Mouse (Mus musculus) T-helper 2 cell (primary cell): ENCODE measurements around the gene Sema6b.

Experiments used
- in situ Hi-C: fragments of 300-600 bp; cut with MboI, MseI; formaldehyde crosslinking; loops from one replicate; pipeline ENCODE4 v1.15.1; 2025; ENCODE audit warnings: high pct_unique_total_duplicates

Sema6b gene

GRCm38 (mm10) chr17:56146131-56146530 lies 6.0 kb upstream of the Sema6b start:
- in situ Hi-C loops = no loop called here

- in situ Hi-C loops = no loop called here
These were observed 4.4 kb upstream of the Sema6b start for GRCm38 (mm10) chr17:56144546-56144945.

GRCm38 (mm10) chr17:56141702-56142605 lies 1.8 kb upstream of the Sema6b start:
- in situ Hi-C loops = no loop called here

- in situ Hi-C loops = no loop called here
These were observed 788 bp downstream of the Sema6b start for GRCm38 (mm10) chr17:56139355-56139754.

- in situ Hi-C loops = no loop called here
These were observed 2.1 kb downstream of the Sema6b start for GRCm38 (mm10) chr17:56137839-56138613.

- in situ Hi-C loops = no loop called here
These were observed 3.6 kb downstream of the Sema6b start for GRCm38 (mm10) chr17:56136558-56136957.

GRCm38 (mm10) chr17:56134463-56134971 lies 5.6 kb downstream of the Sema6b start:
- in situ Hi-C loops = loop anchor here (5.0 kb wide), 1 partner anchor 123 kb away; the partner anchor contains the start of gene Fem1a

GRCm38 (mm10) chr17:56133457-56134363 lies 6.4 kb downstream of the Sema6b start:
- in situ Hi-C loops = loop anchor here (5.0 kb wide), 1 partner anchor 124 kb away; the partner anchor contains the start of gene Fem1a

- in situ Hi-C loops = loop anchor here (5.0 kb wide), 1 partner anchor 125 kb away; the partner anchor contains the start of gene Fem1a
These were observed 7.5 kb downstream of the Sema6b start for GRCm38 (mm10) chr17:56132661-56133060.

GRCm38 (mm10) chr17:56131814-56132213 lies 8.3 kb downstream of the Sema6b start:
- in situ Hi-C loops = loop anchor here (5.0 kb wide), 1 partner anchor 125 kb away; the partner anchor contains the start of gene Fem1a

- in situ Hi-C loops = loop anchor here (5.0 kb wide), 1 partner anchor 126 kb away; the partner anchor contains the start of gene Fem1a
These were observed 9.0 kb downstream of the Sema6b start for GRCm38 (mm10) chr17:56131136-56131535.

- in situ Hi-C loops = no loop called here
These were observed 11.9 kb downstream of the Sema6b start for GRCm38 (mm10) chr17:56128246-56128645.

- in situ Hi-C loops = no loop called here
These were observed 14.0 kb downstream of the Sema6b start for GRCm38 (mm10) chr17:56126175-56126574.

- in situ Hi-C loops = no loop called here
These were observed 14.9 kb downstream of the Sema6b start for GRCm38 (mm10) chr17:56125276-56125630.

- in situ Hi-C loops = no loop called here
These were observed 15.5 kb downstream of the Sema6b start for GRCm38 (mm10) chr17:56124377-56125275.

- in situ Hi-C loops = no loop called here
These were observed 16.3 kb downstream of the Sema6b start for GRCm38 (mm10) chr17:56123681-56124340.

- in situ Hi-C loops = no loop called here
These were observed 17.0 kb downstream of the Sema6b start for GRCm38 (mm10) chr17:56123161-56123560.

- in situ Hi-C loops = no loop called here
These were observed 18.3 kb downstream of the Sema6b start, which contains the start of gene Lrg1 for GRCm38 (mm10) chr17:56121826-56122225. TSS of gene Lrg1 (minus strand) at chr17:56122001.
